Mouse (Mus musculus) spleen, postnatal 4 days (tissue): Measurements from ENCODE around the gene 5730522E02Rik.

Source experiments
- DNase-seq, 2 experiments: peaks; one replicate each; pipeline ENCODE4 v3.0.0; 2022; ENCODE audit warnings: low spot score in 2 of 2

Gene 5730522E02Rik

DNA sequence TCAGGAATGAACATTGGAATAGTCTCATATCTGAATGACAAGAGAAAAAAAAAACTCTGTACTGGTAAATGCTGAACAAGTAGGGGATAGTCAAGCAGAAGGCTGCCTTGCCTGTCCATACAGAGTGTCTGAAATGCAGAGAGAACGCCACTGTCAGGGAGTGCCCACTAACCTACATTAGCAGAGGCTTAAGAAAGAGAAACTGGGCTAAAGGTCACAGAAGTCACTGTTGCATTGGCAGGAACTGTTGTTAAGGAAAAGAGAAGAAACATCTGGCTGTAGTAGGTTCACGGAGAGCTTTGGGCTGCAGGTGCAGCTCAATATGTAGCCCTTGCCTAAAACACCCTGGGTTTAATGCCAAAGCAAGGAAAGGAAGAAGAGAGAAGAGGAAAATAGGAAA, 82.2 kb downstream of the 5730522E02Rik start:
- DNase-seq = no peak

DNA sequence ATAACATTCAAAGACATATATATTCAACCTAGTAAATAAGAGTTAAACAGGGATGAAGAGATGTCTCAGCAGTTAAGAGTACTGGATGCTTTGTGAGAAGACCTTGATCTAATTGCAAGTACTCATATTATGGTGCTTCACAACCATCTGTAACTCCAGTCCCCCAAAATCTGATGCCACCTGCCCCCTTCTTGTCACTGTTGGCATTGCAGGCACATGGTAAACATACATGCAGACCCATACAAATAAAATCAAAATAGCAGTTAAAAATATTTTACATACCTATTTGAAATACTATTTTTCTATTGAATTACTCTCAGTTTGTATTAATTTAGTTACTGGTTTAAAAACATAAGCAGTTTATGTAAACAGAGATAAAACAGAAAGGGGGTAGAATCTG, 84.6 kb downstream of the 5730522E02Rik start:
- DNase-seq = no peak

DNA sequence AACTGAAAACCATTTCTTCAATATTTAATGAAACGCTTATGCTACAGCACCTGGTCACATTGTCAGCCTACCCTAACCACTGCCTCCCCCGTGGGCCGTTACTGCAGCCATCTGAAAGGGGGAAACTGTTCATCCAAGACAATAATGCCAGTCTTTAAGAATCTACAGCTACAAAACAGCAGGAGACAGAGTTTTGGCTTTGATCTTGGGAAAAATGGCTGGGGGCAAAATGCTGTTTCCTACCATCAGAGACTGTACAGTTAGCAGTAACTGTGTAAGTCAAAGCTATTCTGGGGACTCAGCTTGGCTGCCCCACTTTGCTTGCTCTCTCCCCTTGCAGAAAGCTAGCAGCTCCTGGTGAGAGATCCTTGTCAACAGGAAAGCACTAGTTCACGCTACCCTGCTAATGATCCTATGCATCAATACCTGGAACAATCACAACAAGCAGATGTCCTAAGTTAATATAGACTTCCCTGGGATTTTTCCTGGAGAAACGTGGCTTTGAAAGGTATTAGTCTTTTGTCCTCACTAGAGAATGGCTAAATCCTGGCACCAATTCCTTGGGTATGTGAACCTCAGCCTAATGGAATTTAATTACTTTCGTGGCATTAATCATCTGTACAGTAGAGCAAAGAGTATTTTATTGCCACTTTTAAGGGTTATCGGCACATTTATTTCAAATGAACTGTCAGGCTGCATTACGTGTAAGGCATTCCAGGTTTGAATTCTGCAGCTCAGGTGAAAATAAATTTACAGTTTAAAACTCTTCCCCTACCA, 89.6 kb downstream of the 5730522E02Rik start:
- DNase-seq = no peak

DNA sequence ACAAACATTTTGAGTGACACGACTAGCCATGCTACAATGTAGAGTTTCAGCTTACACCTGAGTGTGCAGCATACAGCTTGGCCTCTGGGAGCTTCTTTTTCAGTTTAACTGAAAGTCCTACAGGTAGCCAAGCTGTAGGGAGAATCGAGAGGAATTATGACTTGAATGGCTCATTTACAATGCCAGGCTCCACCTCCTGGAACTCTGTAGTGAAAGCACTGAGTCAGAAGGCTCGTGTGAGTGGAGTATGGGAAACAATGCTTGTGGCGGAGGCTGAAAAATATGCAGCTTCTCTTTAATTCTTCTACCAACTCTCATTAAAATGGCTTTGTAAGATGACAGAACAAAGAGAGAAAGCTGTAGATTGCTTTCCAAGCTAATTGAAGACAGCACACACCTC, 92.9 kb downstream of the 5730522E02Rik start:
- no peak for DNase-seq

DNA sequence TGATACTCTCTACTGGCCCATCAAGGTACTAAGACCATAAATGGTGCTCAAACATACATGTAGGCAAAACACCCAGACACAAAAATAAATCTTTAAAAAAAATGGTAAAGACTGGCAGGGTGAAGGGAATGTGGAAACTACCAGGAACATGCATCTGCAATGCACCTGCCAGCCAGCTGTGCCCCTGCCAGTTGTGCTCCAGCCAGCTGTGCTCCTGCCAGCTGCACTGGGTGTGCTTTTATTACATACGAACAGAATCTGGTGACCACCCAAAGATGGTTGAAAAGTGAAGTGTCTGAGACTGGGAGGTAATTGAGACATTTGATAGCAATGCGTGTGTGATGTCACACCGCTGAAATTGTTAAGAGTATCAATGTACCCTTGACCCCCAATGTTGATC, 98.4 kb downstream of the 5730522E02Rik start:
- DNase-seq = no peak

DNA sequence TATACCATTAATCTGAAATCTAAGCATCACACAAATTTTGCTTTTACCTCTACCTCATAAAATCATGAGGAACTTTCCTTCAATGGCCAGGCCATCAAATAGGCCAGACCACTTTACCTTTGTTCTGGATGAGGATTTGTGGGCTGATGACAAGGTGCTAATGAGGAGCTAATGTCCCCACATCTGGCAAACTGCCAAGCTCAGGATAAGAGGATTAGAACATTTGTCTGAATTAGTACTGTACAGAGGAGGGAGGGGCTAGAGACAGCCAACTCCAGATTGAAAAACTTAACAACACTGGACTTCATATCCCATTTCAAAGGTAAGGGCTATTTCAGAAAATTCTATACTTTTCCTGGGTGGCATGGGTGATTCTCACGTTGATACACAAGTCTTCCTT, 101.9 kb downstream of the 5730522E02Rik start:
- no peak for DNase-seq

DNA sequence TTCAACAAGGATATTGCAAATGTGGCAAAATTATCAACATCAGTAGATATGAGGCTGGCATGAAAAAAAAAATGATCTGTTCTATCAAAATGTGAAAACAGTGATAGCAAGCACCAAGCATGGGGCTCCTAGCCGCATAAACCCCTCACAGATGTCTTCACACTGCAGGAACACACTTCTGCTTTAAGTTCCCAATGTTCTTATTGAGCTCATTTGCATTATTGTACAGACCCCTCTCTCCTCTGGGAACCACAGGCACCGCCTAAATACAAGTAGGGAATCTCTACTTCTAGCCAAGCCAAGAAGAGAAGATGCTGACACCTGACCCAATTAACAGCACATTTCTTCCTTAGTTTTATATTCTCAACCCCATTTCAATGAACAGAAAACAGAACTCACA, 105.9 kb downstream of the 5730522E02Rik start:
- DNase-seq = no peak

DNA sequence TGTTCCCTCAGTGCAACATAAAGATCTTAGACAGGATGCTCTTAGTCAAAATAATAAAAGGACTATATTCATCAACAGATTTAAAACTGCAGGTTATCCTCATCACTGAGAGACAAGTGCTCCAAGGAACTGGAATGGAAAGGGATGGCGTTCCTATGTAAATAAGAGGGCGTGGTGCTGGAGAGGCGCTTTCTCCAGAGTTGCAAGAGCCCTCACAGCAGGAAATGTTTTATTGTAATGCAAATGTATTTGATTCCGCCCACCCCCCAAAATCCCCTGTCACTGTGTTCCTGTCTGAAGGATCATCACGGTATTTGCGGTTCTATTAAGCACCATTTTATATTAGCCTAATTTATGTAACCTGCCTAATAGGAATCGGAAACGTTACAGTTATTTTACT, 106.9 kb downstream of the 5730522E02Rik start:
- DNase-seq = no peak

DNA sequence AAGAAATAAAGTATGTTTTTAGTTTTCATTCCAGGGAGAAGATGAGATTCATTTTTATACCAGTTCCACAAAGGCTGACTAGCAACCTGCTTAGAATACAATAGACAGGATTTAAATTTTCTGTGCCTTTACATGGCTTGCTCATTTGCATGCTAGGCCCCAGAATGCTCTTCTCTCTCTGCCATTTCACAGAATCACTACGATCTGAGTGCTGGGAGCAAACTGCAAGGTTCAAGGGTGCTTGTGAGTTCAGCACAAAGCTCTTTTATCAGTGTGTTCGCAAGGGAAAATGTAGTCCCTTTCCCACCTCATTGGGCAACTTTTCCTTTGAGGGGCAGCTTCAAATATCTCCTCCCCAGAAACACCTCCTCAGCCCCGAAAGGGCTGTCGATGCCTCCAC, 107.7 kb downstream of the 5730522E02Rik start:
- no peak for DNase-seq

DNA sequence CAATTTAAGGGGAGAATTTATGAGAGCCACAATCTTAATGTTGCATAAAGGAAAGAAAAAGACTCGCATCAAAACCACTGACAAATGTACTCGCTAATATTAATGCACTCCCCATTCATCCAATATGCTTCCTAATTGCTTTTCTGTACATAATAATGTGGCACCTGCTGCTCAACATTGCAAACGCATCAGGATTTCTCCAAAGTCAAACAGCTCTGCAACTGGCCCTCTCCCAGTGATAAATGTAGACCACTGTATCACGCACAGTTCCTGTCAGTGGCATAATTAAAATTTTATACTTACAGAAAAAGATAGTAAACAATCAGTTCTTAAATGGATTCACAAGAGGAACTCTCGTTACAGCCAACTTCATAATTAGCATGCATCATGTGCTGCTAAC, 110.5 kb downstream of the 5730522E02Rik start:
- DNase-seq = no peak

DNA sequence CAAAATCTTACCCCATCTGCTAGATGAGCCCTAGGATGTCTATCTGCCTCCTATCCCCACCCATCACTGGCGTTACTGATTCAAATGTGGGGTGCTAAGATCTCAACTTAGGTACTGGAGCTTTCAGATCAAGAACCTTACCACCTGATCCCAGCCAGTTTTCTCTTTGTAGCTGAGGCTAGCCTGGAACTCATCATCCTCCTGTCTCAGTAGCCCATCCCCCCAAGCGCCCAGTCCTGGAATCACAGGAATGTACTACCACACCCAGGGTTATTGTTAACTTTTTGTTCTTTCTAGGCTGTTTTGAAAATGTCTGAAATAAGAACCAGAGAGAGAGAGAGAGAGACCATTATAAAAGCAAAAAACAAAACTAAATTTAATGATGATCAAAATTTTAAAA, 111.6 kb downstream of the 5730522E02Rik start:
- no peak for DNase-seq

DNA sequence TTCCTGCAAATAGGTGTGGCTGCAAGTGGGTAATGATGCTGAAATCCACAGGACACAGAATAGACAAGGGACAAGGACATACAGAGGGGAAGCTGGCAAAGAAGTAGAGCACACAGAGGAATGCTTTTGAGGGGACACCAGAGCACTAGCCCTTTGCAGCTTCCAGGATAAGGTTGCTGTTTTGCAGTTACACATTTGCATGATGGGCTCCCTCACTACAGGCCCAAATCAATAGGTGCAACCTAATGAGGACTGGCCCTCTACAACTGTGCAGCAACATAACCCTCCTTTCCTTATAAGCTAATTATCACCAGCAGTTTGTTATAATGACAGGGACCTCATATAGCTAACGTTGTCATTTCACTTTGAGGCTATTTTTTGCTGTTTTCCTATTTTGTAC, 114.5 kb downstream of the 5730522E02Rik start:
- no peak for DNase-seq

DNA sequence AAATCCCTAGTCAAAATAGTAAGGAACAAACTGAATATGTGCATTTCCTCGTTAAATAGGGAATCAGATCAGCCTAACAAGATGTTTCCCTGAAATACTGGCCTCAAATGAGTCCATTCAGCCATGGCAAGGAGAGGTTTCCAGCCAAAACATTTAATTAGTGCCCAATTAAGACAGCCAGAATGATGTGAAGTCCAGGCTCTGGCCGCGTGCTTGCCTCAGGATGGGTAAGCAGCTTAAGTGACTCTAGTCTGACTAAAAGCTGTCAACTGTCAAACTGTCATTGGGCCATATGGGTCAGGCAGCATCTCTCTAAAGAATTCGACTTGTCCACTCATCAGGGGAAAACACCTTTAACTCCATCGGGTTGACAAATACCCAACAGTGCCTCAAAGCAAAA, 121.6 kb downstream of the 5730522E02Rik start:
- no peak for DNase-seq

DNA sequence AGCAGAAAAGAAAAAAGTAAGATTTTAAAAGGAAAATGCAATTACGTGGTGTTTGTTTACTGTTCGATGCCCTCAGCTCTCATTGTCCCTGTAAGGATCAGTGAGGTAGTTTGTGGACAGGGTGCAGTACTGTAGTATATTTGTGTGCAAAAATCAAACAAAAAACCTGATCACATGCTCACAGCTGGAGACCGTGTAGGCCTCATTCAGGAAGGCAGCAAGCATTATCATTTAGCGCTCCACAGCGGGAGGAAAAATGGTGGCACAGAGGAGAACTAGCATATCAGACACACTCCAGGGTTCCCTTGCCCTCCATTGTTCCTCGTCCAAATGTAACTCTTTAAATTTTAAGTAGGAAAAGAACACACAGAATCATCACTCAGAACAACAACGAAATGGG, 123.9 kb downstream of the 5730522E02Rik start:
- DNase-seq = no peak

DNA sequence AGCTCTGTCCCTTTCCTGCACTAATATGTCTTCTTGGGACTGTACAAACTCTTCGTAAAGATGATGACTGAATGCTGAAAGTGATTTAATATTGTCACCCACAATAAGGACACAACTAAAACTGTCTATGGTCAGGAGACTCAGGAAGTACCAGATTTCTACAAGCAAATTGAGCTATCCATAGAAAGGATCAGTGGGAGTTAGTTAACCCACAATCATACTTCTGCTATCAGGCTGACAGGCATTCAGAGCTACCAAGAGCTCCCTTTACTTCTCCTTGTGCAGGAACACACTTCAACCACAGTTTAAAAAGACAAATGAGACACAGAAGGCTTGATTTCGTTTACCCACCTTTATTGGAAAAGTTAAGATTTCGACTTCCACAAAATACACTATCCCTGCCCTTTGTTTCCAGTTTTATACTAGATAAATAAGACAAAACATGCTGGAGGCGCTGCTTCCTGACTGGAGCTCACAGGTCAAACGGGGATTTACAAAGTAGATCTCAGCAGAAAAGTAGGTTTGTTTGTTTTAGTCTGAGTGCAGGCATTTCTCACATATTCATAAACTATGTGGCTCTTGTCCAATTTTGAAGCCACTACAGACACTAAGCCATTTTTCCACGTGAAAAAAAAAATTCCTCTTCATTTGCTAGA, 125.1 kb downstream of the 5730522E02Rik start:
- no peak for DNase-seq

DNA sequence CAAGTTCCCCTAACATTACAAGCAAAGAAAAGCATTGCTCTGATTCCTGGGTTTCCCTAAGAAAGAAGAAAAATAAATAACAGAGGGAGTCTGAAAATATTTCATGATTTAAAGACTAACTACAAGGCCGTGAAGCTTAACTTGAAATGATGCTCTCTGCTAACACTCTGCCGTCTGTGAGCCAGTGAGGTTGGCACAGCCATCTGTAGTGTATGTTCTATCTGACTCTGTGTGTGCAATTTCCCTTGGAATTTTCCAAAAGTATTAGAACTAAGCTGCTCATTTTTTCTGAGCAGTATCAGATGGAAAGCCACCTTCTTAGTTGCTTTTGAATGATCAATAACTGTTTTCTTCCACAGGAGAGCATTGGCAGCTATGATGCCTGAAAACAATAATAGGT, 134.2 kb downstream of the 5730522E02Rik start:
- no peak for DNase-seq

DNA sequence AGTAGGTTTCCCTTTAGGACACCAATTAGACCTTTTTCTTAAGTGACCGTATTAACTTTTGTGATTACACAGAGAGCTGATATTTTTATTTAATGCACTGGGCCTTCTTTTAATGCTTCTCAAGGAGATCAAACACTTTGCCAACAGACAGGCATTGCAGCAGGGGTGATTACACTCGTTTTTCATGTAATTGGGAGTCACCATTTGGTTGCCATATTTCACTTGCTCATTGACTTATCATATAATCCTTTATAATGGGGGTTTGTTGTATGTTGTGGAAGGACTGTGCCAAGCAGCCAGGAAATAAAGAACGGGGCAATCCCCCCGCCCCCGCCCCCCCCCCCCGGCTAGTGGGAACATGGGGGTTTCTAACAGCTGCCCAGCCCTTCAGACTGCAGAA, 135.0 kb downstream of the 5730522E02Rik start:
- no peak for DNase-seq

DNA sequence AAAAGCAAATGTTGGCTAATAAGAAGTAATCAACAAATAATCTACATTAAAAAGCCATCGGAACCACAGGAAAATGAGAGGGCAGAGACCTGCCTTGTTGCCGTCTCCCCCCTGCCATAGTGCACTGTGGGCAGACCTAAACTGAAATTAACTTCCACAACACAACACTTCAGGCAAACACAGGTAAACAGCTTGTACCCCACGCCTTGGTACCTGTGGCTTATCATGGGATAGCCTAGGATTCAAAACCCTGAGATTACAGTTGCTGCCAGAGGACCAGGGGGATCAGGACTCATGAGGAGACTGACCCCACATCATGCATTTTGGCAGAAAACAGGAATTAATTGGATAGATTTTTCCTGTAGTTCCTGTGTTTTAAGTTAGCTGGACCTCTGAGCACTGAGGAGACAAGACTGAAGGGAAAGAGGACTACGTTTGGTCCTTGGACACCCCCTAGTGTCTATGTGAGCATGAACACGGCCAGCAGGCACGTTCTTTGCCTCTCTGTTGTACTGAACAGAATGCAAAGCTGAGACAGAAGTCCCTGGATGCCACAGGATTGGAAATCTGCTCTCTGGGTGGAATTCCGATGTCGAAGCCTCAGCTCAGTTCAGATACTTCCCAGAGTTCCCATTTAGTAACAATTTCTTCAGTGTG, 136.8 kb downstream of the 5730522E02Rik start:
- DNase-seq = no peak

DNA sequence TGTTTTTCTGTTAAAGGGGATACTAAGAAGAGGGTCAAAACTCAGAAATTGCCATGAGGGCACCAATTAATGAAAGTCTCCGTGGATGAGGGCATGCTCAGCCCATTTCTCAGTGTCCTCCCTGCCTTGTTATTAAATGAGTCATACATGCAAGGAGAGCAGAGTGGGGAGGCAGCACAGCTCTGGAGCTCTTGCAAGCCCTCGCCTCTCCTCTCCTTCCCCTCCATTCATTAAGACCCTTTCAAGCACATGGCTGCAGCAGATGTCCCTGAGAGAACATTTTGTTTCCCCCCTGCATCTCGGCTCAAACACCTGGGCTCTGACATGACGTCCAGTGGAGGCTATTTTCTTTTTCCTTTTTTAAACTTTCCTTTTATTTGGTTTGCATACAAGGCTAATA, 138.5 kb downstream of the 5730522E02Rik start:
- DNase-seq = no peak

DNA sequence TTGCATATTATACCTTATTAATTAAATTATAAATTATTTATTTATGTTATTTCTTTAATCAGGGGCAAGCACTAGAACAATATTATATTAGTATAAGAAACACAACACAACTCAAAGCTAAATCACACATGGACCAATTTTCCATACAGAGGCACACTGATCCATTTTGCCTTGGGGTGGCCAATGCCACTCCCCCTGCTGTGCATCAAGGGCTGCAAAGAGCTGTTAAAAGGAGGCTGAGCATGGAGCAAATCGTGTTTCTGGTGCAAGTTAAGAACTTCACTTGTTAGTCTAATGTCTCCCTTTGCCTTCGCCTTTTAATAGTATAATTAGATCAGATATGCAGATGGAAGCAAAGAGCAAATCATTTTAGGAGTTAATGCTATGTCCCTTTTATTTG, 147.3 kb downstream of the 5730522E02Rik start:
- no peak for DNase-seq

DNA sequence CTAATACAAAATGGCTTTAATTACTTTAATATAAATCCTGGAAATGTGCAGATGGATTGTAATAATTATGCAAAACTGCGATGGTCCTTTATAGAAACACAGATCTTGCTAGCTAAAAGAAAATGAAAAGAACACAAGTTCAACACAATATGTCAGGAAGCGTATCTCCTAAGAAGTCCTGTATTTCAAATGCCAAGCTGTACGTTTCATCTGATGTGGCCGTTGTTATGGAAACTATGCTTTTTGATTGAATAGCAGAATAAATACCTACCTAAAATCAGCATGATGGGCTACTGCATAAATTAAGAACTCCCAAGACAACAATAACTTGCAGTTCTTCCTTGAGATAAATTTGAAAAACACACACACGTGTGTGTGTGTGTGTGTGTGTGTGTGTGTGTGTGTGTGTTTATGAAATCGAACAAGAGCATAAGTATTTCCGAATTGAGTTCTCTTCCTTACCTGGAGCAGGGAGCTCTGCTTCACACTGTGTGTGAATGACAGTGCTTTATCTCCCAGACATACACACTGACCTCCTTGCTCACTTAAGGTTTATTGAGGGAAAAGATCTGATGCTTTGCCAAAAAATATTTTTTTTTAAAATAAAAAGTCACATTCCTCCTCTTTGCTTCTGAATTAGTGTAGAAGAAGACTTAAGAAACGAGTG, 149.0 kb downstream of the 5730522E02Rik start:
- DNase-seq = no peak

DNA sequence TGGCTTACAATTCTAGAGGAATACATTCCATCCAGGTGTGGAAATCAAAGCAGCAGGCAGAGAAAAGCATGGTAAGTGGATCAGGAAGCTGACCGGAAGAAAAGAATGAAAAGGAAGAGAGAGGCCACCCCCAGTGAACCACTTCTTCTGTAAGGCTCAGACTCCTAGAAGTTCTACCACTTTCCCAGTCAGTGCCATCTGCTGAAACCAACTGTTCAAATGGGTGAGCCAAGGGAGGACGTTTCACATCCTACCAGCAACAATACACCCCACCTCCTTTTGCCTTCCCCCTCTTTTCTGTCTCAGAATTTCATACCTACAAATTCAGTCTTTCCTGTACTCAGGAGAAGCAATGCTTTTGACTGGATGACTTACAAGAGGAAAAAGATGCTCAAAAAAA, 197.0 kb downstream of the 5730522E02Rik start:
- DNase-seq = no peak

DNA sequence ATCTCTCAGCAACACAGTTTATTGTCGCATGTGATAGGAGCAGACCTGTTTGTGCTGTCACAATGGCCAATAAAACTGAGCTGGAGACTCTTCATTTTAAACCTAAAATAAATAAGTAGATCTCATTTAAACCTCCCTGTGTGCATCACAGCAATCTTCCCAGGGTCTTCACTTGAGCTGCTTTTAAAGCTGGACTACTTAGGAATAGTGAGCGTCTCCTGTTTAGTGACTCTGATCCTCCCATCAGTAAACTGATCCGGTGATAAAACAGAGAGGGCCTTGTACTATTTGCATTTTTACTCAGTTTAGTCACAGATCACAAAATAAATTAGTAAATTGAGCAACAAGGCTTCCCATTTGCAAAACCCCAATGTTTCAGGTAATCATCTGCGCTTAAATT, 206.5 kb downstream of the 5730522E02Rik start:
- DNase-seq = no peak
